Mouse (Mus musculus) heart, postnatal 4 days (tissue): ENCODE measurements at regions not wholly inside any gene's neighbourhood (a gene's known extent, or its start where the extent isn't known, plus 50 kb on each side); places are given as distances from the start of the nearest gene placed in this dataset.

ENCODE experiments used
- DNase-seq: peaks from one replicate; pipeline ENCODE4 v3.0.0; 2021

DNA sequence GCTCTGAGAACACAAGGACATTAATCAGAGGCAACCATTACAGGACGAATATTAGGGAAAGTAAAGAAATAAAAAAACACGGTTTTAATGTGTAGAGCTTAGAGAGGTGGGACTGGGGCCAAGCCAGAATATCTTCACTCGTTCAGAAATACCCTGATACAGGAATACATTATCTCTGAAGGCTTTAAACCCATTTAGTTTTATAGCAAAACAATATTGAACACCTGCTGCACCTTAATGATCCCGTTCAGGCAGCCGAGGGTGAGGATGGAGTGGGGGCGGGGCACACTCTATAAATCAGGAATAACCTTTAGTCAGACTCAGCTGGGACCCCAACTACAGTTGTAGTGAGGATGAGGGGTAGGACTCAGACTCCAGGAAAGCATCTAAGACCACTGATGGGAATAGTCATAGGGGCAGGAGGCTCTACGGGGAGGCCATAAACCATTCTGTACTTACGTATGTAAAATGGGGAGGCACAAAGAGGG, 508.0 kb upstream of the Adam5 start:
- DNase-seq = no peak

DNA sequence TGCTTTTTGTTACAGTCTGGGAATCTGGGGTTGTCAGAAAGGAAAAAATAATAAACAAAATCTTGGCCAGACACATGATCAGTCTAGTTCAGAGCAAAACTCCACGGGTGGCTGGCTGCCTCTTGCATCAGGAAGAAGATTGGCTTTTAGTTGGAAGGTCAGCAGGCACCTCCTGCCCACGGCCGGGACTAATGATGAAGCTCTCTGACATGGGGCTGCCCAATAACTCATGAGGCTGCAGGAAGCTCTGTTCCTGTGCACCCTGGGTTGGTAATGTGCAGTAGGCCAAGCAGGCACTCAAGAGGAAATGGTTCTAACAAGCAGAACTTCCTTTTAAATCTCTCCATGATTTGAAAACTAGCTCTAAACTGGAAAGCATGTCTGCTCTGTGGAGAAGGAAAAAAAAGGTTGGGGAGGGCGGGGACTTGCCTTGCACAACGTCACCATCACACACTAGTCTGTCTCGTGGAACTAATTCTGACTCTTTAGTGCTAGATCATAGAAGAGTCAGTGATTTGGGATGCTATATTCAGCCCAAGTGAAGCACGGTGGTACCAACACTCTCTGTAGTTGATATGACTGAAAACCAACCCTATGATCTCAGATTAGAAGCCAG, 507.1 kb upstream of the Adam5 start:
- no peak for DNase-seq

DNA sequence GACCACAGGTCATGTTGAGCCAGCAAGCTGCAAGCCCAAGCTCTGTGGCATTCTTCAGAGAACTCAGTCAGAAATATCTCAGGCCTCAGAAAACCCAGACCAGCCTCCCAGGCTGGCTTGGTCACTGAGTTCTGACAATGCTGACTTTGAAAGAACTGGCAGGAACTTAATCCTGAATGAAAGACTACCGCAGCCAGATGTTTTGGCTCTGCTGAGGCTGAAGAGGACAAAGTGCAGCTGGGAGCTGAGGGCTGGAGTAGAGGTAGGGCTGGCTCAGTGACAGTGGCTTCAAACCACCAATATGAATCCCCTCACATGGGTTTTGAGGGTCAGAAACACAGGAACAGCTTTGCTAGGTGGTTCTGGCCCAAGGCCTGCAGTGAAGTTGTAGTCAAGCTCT, 505.6 kb upstream of the Adam5 start:
- DNase-seq = no peak

DNA sequence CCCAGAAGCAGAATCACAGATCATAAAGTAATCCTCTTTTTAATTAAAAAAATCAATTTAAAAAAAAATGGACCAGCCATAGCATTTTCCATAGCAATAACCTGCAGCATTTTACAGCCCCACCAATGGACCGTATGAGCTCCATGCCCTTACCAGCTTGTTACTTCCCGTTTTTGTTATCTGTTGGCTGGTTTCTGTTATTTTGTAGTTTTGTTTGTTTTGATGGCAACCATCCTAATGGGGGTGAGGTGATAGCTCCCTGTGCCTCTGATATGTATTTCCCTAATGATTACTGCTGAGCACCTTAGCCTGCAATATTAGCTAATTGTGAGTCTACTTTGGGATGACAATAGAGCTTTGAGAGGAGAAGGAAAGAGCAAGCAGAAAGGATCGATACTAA, 504.1 kb upstream of the Adam5 start:
- DNase-seq = no peak

DNA sequence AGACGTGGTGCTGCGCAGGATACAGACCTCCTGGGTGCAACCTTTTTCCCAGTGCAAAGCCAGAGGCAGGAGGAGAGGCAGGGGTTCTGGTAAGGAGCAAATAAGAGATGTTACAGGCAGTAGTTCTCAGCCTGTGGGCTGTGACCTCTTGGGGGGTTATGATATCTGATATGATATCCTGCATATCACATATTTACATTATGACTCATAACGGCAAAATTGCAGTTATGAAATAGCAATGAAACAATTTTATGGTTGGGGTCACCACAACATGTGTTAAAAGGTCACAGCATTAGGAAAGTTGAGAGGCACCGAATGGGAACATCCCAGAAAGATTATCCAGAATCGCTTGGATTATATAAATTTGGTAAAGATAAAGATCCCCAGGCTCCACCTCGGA, 502.8 kb upstream of the Adam5 start:
- no peak for DNase-seq

DNA sequence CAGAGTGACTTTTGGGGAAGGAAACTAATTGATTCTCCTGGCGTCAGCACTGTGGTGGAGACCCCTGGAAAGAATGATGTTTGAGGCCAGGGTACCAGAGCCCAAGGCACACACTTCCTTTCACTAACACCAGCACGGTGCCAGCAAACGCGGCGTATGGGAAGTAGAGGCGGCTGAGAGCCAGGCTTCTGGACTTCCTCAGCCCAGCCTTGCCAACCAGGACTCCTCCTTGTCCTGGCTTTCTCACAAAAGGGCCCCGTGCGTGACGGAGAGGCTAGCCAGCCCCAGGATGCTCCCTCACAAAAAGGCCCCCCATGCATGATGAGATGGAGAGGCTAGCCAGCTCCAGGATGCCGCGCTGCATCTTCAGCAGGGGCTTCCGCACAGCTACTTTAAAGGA, 502.1 kb upstream of the Adam5 start:
- DNase-seq = peak; percentile 36

DNA sequence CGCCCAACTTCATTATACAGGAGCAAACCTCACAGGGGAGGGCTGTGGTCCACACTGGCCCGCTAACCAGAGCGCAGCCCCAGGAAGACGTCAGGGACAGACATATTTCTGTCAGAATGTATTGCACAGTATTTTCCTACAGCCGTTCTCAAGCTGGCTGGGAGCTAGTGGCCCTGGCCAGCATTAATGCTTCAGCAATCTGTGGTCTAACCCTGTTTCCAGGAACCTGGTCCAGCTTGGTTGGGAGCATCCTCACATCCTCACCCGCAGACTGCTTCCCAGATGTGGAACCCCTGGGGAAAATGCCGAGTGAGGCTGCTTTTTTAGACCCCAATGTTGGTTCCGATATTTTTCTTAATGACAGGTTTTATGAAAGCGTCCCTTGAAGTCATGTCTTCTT, 500.6 kb upstream of the Adam5 start:
- no peak for DNase-seq

DNA sequence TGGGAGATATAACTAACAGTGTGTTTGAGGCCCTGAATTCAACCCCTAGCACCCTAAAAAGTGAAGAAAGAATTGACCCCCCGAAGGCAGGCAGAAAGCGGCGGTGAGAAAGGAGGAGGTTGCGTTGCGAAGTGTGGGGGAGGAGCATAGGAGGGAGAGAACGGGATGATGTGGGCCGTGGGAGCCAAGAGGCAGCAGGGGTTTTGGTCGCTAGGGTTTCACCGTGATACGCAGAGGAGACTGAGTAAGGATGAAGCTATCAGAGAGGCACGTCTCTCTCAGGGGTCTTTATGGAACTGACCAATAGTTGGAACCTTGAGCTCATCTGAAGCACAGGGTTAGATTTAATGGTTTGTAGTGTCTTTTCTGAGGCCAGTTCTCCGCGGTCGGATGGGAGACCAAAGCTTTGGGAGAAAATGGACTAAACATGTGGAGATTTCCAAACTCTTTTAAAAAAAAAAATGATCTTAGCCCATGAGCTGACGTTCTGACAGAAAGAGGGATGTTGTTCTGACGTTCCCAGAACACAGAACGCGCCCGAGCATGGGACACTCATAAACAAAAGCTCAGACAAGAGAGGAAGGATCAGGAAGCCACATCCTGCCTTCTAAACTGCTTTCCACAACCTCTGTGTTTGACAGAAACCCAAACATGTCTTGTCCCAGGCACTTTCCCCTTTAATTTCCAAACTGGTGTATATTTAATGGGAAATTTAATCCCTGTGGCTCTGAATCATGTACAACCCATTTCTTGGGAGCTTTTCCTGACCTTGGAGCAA, 499.7 kb upstream of the Adam5 start:
- DNase-seq = no peak

DNA sequence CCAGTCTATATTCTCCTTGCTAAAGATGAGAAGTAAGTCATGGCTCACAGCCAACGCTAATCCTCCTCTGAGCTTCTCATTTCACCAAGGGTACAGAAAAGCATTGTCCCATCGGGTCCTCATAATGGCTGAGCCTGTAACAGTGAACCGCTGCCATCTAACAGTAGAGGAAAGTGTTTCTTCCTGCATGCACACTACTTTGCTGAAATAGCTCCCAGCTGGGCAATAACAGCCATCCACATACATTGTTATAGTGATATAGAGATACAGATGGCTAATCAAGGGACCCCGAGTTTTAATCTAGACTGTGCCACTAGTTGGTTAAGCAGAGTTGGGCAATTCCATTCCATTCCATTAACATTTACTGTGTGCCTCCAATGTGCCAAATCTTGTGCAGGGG, 492.2 kb upstream of the Adam5 start:
- DNase-seq = no peak

DNA sequence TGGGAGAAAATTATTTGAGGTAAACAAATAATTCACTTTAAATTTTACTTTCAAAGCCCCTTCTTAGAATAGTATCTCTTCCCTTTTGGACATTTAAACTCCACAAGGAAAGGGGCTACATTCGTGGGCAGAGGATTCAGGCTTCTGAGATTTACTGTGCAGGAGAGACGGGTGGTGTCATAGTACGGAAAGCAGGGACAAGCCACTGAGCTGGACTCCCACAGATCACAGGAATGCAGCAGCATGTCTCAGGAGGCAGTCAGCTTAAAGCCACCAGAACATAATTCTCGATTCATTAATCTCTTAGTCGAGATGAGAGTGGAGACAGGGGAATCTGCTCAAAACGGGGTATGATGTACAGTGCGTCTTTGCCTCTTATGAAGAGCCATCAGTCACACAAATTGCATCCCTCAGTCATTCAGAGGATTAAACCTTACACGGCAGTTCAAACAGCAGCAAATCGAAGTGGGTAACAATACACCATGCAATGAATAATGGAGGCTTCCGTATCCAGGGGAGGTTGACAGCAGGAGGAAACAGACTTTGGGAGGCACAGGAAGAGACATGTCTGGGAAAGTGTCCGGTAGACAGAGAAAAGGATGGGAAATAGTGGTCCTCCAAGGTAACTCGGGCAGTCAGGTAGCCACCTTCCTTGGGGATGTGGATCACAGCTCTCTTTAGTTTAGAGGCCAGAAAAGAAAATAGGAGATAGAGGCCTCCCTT, 487.8 kb upstream of the Adam5 start:
- DNase-seq = no peak

DNA sequence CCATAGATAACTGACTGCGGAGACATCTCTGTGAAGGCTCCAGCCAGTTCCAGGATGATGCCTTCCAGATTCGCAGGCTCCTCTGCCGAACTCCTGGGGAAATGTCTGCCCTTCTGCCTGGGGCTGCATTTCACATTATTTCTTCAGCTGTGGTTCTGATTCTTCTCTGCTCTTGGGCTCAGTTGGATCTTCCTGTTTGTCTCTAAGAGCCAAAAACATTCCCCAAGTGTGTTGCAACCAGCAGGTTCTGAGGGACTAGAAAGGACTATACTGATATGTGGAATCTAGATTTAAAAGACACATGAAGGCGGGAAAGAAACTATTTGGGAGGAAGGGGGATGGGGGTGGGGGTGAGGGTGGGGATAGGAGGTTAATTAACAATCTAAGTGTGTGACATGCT, 483.8 kb upstream of the Adam5 start:
- no peak for DNase-seq

DNA sequence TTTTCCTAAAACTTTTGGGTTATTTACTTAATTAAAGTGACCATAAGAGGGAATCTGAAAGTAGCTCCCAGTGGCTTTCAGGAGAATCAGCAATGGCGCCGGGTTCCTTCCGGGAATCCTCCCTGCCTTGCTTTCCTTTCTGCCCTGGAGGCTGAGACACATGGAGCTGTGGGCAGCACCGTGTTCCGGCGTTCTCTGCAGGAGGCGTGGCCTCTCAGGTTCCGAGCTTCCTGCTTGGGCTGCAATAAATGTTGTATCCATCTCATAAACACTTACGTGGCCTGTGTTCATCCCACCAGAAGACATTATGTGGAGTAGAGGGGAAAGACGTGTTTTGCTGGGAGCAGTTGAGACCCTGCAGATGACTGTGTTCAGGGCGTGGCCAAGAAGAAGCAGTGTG, 483.3 kb upstream of the Adam5 start:
- DNase-seq = peak; percentile 27

DNA sequence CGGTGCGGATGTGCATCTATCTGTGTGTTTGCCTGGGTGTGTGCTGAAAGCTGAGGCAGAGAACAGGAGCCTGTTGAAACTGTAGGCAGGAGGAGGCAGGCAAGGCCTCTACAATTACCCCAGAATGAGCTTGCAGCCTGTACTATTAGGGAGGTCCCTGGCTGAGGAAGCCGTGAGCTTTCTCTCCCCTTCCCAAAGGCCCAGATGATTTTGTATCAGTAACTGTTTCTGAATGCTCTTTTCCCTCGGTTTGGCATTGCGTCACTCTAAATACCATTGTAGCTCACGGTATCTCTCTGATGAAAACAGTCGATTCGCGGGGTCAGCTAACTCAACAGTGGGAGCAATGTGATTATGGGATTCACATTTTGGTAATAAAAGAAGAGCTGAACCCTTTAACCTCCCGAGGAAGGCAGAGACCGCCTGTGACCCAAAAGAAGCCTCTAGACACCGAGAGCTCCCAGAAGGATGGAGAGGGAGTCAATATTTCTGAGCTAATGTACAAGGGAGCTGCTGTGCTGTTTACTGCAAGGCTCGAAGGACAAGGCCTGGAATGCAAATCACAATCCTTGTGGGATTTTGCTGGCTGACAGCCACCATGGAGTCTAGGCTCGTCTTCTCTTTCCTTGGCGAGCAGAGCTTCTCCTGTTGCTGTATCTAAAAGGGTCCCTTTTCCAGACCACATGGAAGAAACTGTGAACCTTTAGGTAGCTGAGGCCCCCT, 482.8 kb upstream of the Adam5 start:
- peak; percentile 72 for DNase-seq
